Mouse (Mus musculus): ENCODE data around the gene Syngr4.
"Not testable (repeated sequence)": the region's sequence is repeated elsewhere in the genome, so short reads cannot be mapped to it uniquely, and the experiment has no call there.

Syngr4 gene

DNA sequence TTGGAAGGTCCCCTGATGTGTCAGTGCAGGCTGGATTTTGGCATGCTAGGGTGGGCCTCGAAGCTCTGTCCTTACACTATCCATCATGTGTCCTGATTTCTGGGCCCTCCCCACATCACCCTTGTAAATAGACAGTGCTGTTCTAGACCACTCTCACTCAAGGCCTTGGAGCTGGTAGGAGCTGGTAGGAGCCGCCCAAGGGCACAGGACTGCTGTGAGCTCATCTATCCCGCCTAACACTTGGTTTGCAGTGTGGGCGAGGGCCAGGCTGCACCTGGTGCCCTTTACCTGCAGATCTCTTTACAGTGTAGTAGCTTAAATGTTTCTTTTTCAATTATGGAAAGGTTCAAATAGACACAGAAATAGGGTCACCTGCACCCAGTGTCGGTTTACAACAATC lies 18.5 kb upstream of the Syngr4 start:
- no peak for DNase-seq (ENCODE audit: low spot score)

- DNase-seq (ENCODE audit: low spot score) = no peak
Measured at GRCm38 (mm10) chr7:45914067-45914466, 17.6 kb upstream of the Syngr4 start.

GRCm38 (mm10) chr7:45909145-45909544 lies 12.6 kb upstream of the Syngr4 start:
- no peak for DNase-seq (ENCODE audit: low spot score)

GRCm38 (mm10) chr7:45908384-45908783 lies 11.9 kb upstream of the Syngr4 start:
- no peak for DNase-seq (ENCODE audit: low spot score)

DNA sequence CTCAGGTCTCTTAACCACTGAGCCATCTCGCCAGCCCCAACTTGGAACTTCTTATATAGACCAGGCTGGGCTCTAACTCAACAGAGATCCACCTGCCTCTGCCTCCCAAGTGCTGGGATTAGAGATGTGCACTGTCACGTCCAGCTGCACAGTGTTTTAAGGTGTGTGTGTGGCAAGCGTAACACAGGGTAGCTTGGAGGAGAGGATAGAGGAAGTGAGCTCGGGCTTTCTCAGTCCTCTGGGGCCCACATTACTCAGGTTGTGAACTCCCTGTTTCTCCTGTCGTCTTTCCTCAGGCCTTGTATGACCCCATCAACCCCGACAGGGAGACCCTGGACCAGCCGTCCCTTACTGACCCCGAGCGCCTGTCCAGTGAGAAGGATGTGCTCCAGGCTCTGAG lies 10.1 kb upstream of the Syngr4 start:
- no peak for DNase-seq (ENCODE audit: low spot score)

GRCm38 (mm10) chr7:45902481-45903002 lies 6.0 kb upstream of the Syngr4 start:
- DNase-seq (ENCODE audit: low spot score) = no peak

GRCm38 (mm10) chr7:45901562-45901961 lies 5.0 kb upstream of the Syngr4 start:
- DNase-seq (ENCODE audit: low spot score) = no peak

GRCm38 (mm10) chr7:45898125-45898524 lies 1.6 kb upstream of the Syngr4 start:
- DNase-seq (ENCODE audit: low spot score) = not testable (repeated sequence)

GRCm38 (mm10) chr7:45897258-45897757 lies 794 bp upstream of the Syngr4 start:
- peak; percentile 53 for DNase-seq (ENCODE audit: low spot score)

DNA sequence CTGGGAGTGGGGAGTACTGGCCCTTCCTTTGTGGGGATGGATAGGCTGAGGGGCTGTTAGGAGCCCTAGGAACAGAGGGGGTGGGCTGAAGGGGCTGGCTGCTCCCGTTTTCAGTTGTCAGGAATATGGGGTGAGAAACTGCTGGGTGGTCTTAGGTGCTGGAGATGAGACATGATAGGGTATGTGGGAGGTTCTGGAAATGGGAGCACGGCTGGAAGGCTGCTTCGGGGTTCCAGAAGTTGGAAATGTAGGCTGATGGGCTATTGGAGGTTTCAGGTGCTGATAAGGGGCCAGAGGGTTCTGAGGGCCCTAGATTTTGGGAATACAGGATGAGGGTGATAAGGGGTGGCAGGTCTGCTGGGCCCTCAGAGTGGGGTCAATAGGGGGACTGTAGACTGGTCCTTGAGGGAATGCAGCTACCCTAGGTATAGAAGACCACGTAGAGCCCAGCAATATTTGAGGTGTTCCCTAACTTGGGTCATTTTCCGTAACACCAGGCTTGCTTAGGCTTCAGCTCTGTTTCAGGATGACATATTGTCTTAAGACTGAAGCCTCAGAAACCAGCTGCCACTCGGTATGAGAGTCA lies 490 bp downstream of the Syngr4 start:
- DNase-seq (ENCODE audit: low spot score) = no peak

GRCm38 (mm10) chr7:45892651-45893050 lies 3.9 kb downstream of the Syngr4 start:
- DNase-seq (ENCODE audit: low spot score) = no peak

GRCm38 (mm10) chr7:45887246-45887645 lies 9.3 kb downstream of the Syngr4 start:
- no peak for DNase-seq (ENCODE audit: low spot score)

DNA sequence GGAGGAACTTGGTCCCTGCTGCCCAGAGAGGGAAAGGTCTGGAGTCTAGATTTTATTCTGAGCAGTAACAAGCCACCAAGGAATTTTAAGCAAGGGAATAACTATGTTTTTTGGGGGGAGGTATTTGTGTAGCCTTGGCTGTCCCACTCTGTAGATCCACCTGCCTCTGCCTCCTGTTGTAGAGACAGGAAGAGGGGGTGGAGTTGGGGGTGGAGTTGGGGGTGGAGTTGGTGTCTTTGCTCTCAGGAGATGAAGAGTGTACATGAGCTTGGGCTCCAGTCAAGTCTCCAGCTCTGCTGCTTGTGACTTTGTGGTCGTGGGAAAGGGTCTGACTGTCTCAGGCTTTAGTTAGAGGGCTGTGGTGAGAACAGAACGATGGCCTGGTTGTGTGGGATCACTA lies 15.5 kb downstream of the Syngr4 start:
- DNase-seq (ENCODE audit: low spot score) = no peak

DNA sequence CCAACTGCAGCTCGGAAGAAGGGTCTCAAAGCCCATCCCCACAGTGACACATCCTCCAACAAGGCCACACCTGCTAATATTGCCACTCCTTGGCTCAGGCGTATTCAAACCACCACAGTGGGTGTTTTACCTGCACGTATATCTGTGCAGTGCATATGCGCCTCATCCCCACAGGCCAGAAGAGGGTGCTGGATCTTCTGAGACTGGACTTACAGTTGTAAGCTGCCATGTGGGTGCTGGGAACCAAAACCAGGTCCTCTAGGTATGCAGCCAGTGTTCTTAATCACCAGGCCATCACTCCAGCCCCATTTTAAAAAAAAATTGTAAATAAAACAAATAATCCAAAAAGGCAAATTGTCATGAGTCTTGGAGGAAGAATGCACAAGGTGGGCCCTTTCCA lies 16.0 kb downstream of the Syngr4 start:
- DNase-seq (ENCODE audit: low spot score) = no peak

DNA sequence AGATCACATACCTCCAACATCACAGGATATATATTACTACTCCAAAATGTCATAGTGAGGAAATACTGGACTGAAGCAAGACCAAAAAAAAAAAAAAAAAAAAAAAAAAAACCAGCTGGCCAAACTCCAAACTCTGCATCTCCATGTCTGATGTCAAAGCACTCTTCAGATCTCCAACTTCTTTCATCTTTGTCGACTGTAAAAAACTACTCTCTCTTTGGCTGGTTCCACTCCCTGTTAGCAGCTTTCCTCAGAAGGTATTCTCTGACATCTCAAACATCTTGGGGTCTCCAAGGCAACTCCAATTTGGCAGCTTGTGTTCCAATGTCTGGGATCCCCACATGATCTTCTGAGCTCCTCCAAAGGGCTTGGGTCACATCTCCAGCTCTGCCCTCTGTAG lies 18.2 kb downstream of the Syngr4 start, which contains the start of gene Grin2d:
Grin2d (minus strand) TSS at position 101 of the 400 bp plus-strand sequence.
- not testable (repeated sequence) for DNase-seq (ENCODE audit: low spot score)

GRCm38 (mm10) chr7:45876895-45877294 lies 19.6 kb downstream of the Syngr4 start:
- DNase-seq (ENCODE audit: low spot score) = no peak

GRCm38 (mm10) chr7:45873061-45873947 lies 23.2 kb downstream of the Syngr4 start:
- DNase-seq (ENCODE audit: low spot score) = peak; percentile 56

DNA sequence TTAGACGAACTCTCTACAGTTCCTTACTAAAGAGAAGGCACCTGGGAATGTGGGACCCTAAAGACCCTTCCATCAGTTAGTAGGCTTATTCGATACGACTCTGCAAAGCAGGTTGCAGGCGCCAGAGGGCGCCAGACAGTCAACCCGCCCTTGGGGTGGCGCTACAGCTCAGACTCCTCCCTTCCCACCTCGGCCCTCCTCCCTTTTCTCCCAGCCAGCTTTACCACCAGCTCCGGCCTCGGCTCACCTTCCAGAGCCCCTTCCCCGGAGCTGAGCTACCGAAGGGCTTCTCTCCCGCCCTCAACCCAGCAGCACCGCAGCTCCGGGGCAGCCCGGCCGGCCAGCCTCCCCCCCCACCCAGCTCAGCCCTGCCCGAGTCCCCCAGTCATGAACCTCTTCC lies 23.9 kb downstream of the Syngr4 start, which contains the start of gene Kdelr1:
Kdelr1 (plus strand) TSS at position 149 of the 400 bp plus-strand sequence.
- DNase-seq (ENCODE audit: low spot score) = peak; percentile 87

DNA sequence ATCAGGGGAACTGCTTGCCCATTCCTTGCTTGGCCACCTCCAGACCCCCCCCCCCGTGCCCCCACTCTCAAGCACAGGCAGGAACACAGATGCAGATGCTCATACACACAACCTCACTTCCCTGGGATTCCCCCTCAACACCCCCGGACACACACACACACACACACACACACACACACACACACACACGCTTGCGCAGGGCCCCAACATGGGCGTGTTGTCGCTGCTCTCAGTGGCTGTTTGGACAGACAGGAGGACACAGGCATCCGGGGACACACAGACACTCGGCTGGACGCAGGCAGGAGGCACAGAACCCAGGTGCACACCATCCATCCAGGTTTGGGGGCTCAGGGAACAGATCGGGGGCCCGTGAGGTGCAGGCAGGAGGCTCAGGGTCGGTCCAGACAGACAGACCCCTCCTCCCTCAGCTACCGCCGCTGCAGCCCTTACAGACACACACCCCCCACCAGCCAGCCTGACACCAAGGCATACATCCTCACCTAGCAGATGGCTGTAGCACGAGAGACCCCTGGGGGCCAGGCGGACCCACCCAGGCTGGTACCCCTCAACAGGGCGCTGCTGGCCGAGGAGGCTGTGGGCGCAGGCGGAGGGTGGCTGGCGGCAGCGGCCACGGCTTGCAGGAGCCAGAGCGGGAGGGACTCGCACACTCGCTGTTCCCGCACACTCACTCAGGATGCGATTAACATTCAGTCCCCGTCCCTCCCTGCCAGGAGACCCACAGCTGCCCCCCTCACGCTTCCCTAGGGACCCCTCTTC lies 26.0 kb downstream of the Syngr4 start:
- no peak for DNase-seq (ENCODE audit: low spot score)

DNA sequence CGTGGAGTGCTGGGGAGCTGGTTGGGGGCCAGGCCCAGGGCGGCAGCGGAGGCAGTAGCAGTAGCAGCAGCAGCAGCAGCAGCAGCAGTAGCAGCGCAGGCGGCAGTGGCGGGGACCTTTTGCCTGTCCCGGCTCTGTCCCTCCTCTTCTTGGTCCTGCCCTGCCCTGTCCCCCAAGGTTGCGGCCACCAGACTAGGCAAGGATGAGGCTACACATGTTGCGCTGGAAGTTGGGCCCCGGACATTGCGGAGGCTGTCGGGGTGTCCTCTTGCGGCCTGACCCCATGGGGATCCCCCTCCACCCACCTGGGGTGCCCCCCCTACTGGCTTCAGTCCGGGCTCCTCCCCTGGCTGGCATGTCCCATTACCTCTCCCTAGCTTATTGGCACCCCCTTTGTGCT lies 26.7 kb downstream of the Syngr4 start:
- no peak for DNase-seq (ENCODE audit: low spot score)

DNA sequence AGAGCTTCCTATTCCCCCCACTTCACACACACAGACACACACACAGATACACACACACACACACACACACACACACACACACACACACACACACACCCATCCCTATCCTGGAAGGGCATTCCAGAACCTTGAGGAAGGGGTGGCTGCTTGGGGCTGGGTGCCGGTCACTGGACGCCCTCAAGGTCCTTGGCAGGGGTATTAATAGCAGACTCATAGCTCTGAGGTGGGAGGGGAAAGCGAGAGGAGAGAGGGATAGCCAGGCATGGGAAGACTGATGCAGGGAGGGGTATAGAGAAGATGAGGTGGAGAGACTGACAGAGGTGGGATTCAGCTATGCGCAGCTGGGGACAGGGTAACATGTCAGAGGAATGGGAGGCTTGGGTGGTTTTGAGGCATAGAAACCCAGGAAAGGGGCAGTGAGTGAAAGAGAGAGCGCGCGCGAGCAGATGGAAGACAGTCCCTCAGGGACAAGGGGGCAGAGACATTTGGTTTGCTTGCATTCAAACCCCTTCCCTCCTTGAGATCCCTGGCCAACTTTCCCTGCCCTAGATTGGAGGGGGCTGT lies 27.3 kb downstream of the Syngr4 start:
- no peak for DNase-seq (ENCODE audit: low spot score)

DNA sequence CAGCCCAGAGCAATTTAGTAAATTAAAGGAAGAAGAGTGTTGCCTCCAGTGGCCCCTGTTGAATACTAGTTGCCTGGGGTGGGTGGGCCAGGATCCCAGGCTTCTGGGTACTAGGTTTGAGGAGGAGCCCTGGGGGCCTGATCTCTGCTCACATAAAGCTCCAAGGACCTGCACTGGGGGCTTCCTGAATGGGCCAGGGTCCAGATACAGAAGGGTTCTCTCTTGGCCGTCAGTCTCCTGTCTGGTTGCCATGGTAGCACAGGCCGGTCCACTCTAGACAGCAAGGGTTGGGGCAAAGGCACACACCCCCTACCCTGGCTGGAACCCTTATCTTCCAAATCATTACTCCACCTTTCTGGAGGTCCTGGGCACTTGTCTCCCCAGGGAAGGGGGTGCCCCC lies 28.6 kb downstream of the Syngr4 start:
- DNase-seq (ENCODE audit: low spot score) = no peak
